Mouse (Mus musculus) B cell, adult (primary cell): ENCODE measurements around the gene Ltf. TPM values are rescaled to one million over a fixed set of nuclear protein-coding genes. Genes with fewer than 3 reads are reported as not detected.

ENCODE experiments used
- total RNA-seq: library from RNA; stranded (reverse); gene quantifications from 4 replicates; pipeline ENCODE4 v1.2.4, GENCODE M21; 2023; ENCODE audit not compliant: inconsistent age

The Ltf gene
- total RNA-seq = 2.0 to 3.6 TPM (median 2.6 TPM) in 4 replicates

GRCm38 (mm10) chr9:111019022-111019421, at the start of gene Ltf:
Gene Ltf (plus strand): TSS chr9:111019271.

GRCm38 (mm10) chr9:110990204-110990603, 28.9 kb upstream of the Ltf start, which contains the start of gene Rtp3:
Gene Rtp3 (minus strand): TSS chr9:110990583.

GRCm38 (mm10) chr9:111056798-111057543, 37.9 kb downstream of the Ltf start, which contains the start of gene Ccrl2:
Gene Ccrl2 (minus strand): TSS chr9:111057519.

Other genes starting within 250 kb of the Ltf start
- gene Prss42, start 221.1 kb upstream of the Ltf start, total RNA-seq = not detected in 4 replicates
- not detected in 4 replicates for gene Prss44, start 205.3 kb upstream of the Ltf start, total RNA-seq
- not detected in 4 replicates for gene Prss43, start 192.6 kb upstream of the Ltf start, total RNA-seq
- not detected in 4 replicates for gene Prss45, start 184.7 kb upstream of the Ltf start, total RNA-seq
- gene Prss46, start 174.8 kb upstream of the Ltf start, total RNA-seq = not detected in 4 replicates
- gene Prss50, start 161.3 kb upstream of the Ltf start, total RNA-seq = not detected in 4 replicates
- gene Als2cl, start 139.4 kb upstream of the Ltf start, total RNA-seq = 0.22 to 2.5 TPM in 2 of 4 replicates, not detected in the others
- gene Tmie, start 139.2 kb upstream of the Ltf start, total RNA-seq = not detected in 4 replicates
- not detected in 4 replicates for gene Fam240a, start 102.4 kb upstream of the Ltf start, total RNA-seq
- not detected in 4 replicates for gene Tdgf1, start 73.1 kb upstream of the Ltf start, total RNA-seq
- not detected in 4 replicates for gene Lrrc2, start 67.7 kb upstream of the Ltf start, total RNA-seq
- not detected in 4 replicates for gene Rtp3, start 28.7 kb upstream of the Ltf start, total RNA-seq
- gene Ccrl2, start 38.2 kb downstream of the Ltf start, total RNA-seq = 2.6 to 4.7 TPM (median 4.4 TPM) in 4 replicates
- 25.1 to 33.3 TPM (median 28.5 TPM) in 4 replicates for gene Lrrfip2, start 98.3 kb downstream of the Ltf start, total RNA-seq